Mouse (Mus musculus): ENCODE data around the gene Kmt2a. TPM values are rescaled to one million over a fixed set of nuclear protein-coding genes. Genes with fewer than 3 reads are reported as not detected.
"Not testable (repeated sequence)": the region's sequence is repeated elsewhere in the genome, so short reads cannot be mapped to it uniquely, and the experiment has no call there.

Gene Kmt2a
- total RNA-seq, 1 experiment from 2014 or later: 13.4 TPM

DNA sequence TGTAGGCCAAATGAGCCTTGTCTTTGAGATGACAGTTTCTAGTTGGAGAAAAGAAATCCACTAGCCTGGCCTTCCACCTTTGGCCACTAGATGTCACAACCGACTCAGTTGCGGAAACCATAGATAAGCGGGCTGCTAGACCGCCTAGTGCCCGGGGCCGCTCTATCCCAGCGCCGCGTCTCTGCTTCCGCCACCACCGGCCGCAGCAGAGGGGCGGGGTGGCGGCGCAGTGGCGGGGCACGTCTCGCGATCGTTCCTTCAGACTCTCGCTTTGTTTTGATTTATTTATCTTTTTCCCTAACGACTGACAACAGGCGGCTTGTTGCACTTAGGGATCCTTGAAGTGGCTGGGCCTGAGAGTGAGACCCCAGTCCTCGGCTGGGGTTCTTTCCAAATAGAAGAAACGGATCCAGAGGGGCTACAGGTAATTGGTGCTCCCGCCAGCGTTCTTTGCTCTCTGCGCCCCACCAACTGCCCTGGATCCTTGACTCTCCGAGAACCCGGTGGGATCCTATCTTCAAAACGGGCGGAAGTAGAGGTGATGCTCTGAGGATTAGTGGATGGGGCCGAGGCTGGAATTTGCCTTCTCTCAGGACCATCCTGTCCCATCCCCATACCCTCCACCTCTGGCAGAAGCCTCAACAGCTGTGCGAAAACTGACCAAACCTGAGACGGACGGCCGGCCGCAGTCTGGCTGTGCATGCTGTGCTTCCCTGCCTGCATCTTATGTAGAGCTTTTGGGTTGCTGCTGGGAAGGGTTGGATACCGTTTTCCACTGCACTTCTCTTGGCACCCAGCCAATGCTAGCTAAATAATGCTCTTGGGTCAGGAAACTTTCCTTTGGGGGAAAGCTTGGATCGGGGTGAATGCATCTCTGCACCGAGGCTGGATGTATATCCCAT is 108.1 kb downstream of the Kmt2a start:
- peak; percentile 98 for ATAC-seq (replicated peaks; ENCODE audit: insufficient number of reproducible peaks, low FRiP score, low TSS enrichment, poor library complexity, severe bottlenecking)

DNA sequence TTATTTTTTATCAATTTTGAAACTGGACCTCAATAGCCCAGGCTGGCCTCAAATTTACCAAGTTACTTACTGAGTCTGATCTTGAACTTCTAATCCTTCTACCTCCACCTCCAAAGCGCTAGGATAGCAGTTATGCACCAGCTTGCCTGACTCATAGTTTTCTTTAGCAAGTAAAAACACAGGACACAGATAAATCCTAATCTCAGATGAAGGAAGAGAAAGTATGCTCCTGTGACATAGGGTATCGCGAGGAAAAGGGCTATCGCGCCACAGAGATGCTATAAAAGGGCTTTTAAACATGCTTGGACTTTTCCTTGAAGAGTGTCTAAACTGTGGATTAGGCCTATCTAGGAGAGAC is 108.7 kb downstream of the Kmt2a start:
- ATAC-seq (replicated peaks; ENCODE audit: insufficient number of reproducible peaks, low FRiP score, low TSS enrichment, poor library complexity, severe bottlenecking): no peak

DNA sequence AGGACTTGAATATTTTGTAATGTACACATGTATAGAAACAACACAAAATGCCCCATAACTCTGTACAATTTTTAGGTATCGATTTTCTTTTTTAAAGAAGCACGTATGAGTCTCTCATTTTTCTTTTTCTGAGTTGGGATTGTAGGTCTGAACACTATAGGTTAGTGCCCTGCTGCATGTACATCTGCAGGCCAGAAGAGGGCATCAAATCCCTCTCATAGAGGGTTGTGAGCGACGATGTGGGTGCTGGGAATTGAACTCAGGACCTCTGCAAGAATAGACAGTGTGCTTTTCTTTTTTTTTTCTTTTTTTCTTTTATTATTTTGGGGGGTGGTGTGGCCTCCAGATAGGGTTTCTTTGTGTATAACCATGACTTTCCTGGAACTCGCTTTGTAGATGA is 109.7 kb downstream of the Kmt2a start:
- no peak for ATAC-seq (replicated peaks; ENCODE audit: insufficient number of reproducible peaks, low FRiP score, low TSS enrichment, poor library complexity, severe bottlenecking)

DNA sequence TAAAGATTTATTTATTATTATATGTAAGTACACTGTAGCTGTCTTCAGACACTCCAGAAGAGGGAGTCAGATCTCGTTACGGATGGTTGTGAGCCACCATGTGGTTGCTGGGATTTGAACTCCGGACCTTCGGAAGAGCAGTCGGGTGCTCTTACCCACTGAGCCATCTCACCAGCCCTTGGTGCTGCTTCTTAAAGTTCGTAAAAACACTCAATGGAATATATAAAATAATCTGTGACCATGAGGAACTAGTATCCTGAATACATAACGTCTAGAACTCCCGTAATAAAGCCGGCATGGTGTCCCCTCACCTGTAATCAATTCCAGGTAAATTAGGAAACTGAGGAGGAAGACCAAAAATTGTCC is 113.1 kb downstream of the Kmt2a start:
- not testable (repeated sequence) for ATAC-seq (replicated peaks; ENCODE audit: insufficient number of reproducible peaks, low FRiP score, low TSS enrichment, poor library complexity, severe bottlenecking)

DNA sequence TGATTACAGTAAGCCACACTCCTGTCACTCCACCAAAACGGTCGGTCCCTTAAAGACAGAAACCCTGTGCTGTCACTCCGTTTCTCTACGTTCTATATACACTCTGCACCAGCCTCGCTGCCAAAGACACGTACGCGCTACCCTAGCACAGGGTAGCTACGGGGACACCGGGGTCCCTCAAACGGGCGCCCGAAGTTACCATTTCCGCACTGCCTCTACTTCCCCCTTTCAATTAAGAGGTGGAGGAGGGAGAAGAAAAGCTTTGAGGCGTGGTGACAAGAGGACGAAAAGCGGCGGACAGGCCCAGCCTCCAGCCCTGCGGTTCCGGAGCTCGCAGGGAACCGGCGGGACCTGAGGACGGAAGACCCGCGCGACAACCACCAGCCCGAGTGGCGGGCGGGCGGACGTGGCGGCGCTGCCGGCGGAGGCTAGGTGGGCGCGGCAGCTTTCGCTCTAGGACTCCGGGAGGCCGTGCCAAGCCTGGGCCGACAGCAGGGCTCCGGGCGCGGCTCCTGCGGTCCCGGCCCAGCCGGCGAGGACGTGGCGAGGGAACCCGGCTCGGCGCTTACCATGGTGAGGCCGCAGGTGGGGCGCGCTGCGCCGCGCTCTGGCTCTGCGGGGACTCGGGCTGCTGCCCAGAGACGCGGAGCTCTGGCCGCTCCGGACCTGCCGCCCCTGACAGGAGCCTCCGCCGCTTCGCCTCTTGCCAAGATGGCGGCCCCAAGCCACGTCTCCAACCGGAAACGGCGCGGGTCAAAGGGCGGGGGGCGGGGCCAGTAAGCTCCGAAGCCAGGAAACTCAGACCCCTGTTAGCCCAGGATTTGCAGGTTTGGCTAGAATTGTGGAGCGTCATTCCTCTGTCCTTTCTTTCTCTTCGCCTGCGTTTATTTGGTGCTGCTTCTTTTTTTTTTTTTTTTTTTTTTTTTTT is 113.7 kb downstream of the Kmt2a start, which contains the start of the genes Arcn1 and Ift46:
Gene Arcn1, minus strand, starts transcription at position 745 of the 928 bp plus-strand sequence.
Gene Ift46, plus strand, starts transcription at position 808 of the 928 bp plus-strand sequence.
- peak; percentile 79 for ATAC-seq (replicated peaks; ENCODE audit: insufficient number of reproducible peaks, low FRiP score, low TSS enrichment, poor library complexity, severe bottlenecking)

DNA sequence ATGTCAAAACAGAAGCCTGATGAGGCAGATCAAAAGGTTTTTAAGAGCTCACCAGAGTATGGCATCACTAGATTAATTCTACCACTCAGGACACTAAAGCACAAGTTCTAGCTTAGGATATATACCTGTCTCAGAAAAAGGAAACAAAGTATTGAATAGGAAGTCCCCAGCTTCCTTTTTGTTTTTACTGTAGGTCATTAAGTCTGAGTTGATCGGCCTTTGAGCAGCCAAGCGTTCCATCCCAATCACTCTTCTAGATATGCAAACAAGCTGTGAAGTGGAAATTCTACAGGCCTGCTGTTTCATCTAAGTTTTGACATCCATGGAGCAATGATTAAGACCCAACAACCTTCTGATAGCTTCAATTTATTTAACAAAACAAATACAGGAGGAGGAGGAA is 120.2 kb downstream of the Kmt2a start:
- ATAC-seq (replicated peaks; ENCODE audit: insufficient number of reproducible peaks, low FRiP score, low TSS enrichment, poor library complexity, severe bottlenecking): no peak

Other genes starting within 250 kb of the Kmt2a start
- not detected in 3 replicates for gene Treh, start 208.1 kb downstream of the Kmt2a start, total RNA-seq (2017)
- gene Phldb1, start 146.1 kb downstream of the Kmt2a start, total RNA-seq (2017): 2.1 to 4.3 TPM (median 3.1 TPM) in 3 replicates
- 156 to 231 TPM (median 178 TPM) in 3 replicates for gene Arcn1, start 113.5 kb downstream of the Kmt2a start, total RNA-seq (2017)
- 20.1 to 53.5 TPM (median 37.4 TPM) in 3 replicates for gene Ift46, start 113.4 kb downstream of the Kmt2a start, total RNA-seq (2017)
- 0.48 TPM in 1 of 3 replicates, not detected in the others for gene Tmem25, start 82.0 kb downstream of the Kmt2a start, total RNA-seq (2017)
- not detected in 3 replicates for gene Ttc36, start 78.2 kb downstream of the Kmt2a start, total RNA-seq (2017)
- 129 to 228 TPM (median 191 TPM) in 3 replicates for gene Atp5l, start 39.4 kb upstream of the Kmt2a start, total RNA-seq (2017)
- gene Ube4a, start 84.3 kb upstream of the Kmt2a start, total RNA-seq (2017): 17.7 to 43.2 TPM (median 41.6 TPM) in 3 replicates
- 14.2 to 35.0 TPM (median 22.5 TPM) in 3 replicates for gene Cd3g, start 99.1 kb upstream of the Kmt2a start, total RNA-seq (2017)
- 3.0 to 5.9 TPM (median 3.4 TPM) in 3 replicates for gene Cd3d, start 100.5 kb upstream of the Kmt2a start, total RNA-seq (2017)
- gene Cd3e, start 128.3 kb upstream of the Kmt2a start, total RNA-seq (2017): 0.32 to 1.6 TPM (median 0.76 TPM) in 3 replicates
- gene Mpzl2, start 158.5 kb upstream of the Kmt2a start, total RNA-seq (2017): not detected in 3 replicates
- 5.0 to 6.5 TPM (median 5.9 TPM) in 3 replicates for gene Mpzl3, start 173.9 kb upstream of the Kmt2a start, total RNA-seq (2017)
- gene Jaml, start 197.9 kb upstream of the Kmt2a start, total RNA-seq (2017): 3.2 to 7.0 TPM (median 5.8 TPM) in 3 replicates
- gene Scn2b, start 236.5 kb upstream of the Kmt2a start, total RNA-seq (2017): 0.58 to 0.67 TPM in 2 of 3 replicates, not detected in the other

Data from monocyte, adult 5-6 weeks (primary cell).